Mouse (Mus musculus) midbrain, postnatal 0 days (tissue): ENCODE data around the gene Sh3bp4. TPM values are rescaled to one million over a fixed set of nuclear protein-coding genes. Genes with fewer than 3 reads are reported as not detected.

ENCODE experiments used
- ATAC-seq: fragments of 200-750 bp; cut with Nextera tagmentation; 2 replicates; pipeline ENCODE4 v1.8.0; 2017; ENCODE audit warnings: moderate number of reproducible peaks, mild to moderate bottlenecking, moderate TSS enrichment, moderate library complexity; ENCODE audit not compliant: low FRiP score
- DNase-seq: peaks from one replicate; pipeline ENCODE4 v3.0.0-alpha.2; 2015; ENCODE audit warnings: low spot score
- H3K27ac ChIP-seq: fragments of 300-500 bp; sonication (generic); 2 replicates; pipeline ENCODE4 v1.5.1; 2014; ENCODE audit warnings: low read depth, mild to moderate bottlenecking, low read length, mixed read lengths
- H3K27me3 ChIP-seq: fragments of 300-500 bp; sonication (generic); 2 replicates; pipeline ENCODE4 v1.6.1; 2014; ENCODE audit warnings: low read length, control low read depth, mixed read lengths; ENCODE audit not compliant: insufficient read depth
- H3K36me3 ChIP-seq: fragments of 300-500 bp; sonication (generic); 2 replicates; pipeline ENCODE4 v1.6.1; 2014; ENCODE audit warnings: low read length, control low read depth, mixed read lengths; ENCODE audit not compliant: insufficient read depth
- H3K4me1 ChIP-seq: fragments of 300-500 bp; sonication (generic); 2 replicates; pipeline ENCODE4 v1.6.1; 2014; ENCODE audit warnings: mild to moderate bottlenecking, control low read depth, antibody characterized with exemption, low read length, mixed read lengths; ENCODE audit not compliant: insufficient read depth
- H3K4me2 ChIP-seq: fragments of 300-500 bp; sonication (generic); 2 replicates; pipeline ENCODE4 v1.6.1; 2014; ENCODE audit warnings: low read depth, mild to moderate bottlenecking, low read length, mixed read lengths; ENCODE audit not compliant: poor library complexity, severe bottlenecking
- H3K4me3 ChIP-seq: fragments of 300-500 bp; sonication (generic); 2 replicates; pipeline ENCODE4 v1.5.1; 2014; ENCODE audit warnings: low read depth, mild to moderate bottlenecking, low read length, moderate library complexity
- H3K9ac ChIP-seq: fragments of 300-500 bp; sonication (generic); replicated peaks from 2 replicates; pipeline ENCODE4 v1.6.1; 2014; ENCODE audit warnings: mild to moderate bottlenecking, low read length, moderate library complexity, mixed read lengths; ENCODE audit not compliant: poor library complexity, severe bottlenecking
- H3K9me3 ChIP-seq: fragments of 300-500 bp; sonication (generic); 2 replicates; pipeline ENCODE4 v1.6.1; 2016; ENCODE audit warnings: low read length, control low read depth
- CTCF ChIP-seq: IDR thresholded peaks from 2 replicates; pipeline ENCODE4 v1.5.1; 2016; ENCODE audit warnings: antibody characterized with exemption, mild to moderate bottlenecking
- WGBS: fragments of 180-500 bp; shearing (Covaris S2); extraction: QIAGEN DNeasy Blood & Tissue Kit; methylation state at CpG from one replicate; pipeline ENCODE4 v1.1.7; 2014; 5-methylcytosine and 5-hydroxymethylcytosine counted together
- polyA plus RNA-seq: library from polyadenylated mRNA; unstranded; fragments of >200 nt; fragmentation: Nextera tagmentation; extraction: Ambion mirVana; gene quantifications from 2 replicates; pipeline ENCODE4 v1.2.1, GENCODE M21; 2015
- total RNA-seq: library from RNA; depleted of rRNA; stranded (reverse); fragments of >200 nt; gene quantifications from 2 replicates; pipeline ENCODE4 v1.2.3, GENCODE M21; 2014

Gene Sh3bp4
- total and polyA plus RNA-seq, 2 experiments from 2014 or later, result 11.0 to 26.5 TPM

DNA sequence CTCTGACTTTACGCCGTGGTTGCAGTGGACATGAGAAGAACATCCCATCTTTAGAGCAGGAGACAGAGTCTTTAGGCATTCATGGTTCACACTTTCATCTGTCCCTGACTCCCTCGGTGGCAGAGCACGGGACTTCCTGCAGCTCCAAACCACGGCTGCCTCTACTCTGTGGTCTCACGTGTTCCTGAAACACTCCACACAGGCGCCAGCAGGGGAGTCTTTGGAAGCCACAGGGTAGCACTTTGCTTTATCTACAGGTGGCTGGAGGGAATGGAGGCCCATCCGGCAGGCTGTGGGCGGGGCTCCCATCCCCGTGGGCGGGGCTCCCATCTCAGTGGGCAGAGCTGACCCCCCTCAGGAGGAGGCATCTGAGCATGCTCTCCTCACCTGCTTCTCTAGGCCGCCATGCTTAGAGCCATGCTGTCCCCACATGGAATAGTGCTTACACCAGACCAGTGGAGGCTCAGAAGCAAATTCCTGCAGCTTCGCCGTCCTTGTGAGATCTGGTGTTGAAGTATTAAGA is 60.9 kb downstream of the Sh3bp4 start:
- no peaks in the 10 kb centered on the region for H3K36me3 ChIP-seq
- H3K4me1 ChIP-seq, result 0 out of 2 replicates have a peak, but pooled peaks cover 3% of the 10 kb centered on the region
- no peaks in the 10 kb centered on the region for H3K9me3 ChIP-seq
- no peak for TF ChIP-seq CTCF
- 78% methylated on average over 14 of the region's 14 CpGs for WGBS
- no peak overlapping the region for H3K9ac ChIP-seq
- H3K4me3 ChIP-seq, result no peak overlapping the region
- ATAC-seq (no peak), DNase-seq (no peak)
- H3K27ac ChIP-seq, result no peak overlapping the region
- no peaks in the 10 kb centered on the region for H3K27me3 ChIP-seq
- H3K4me2 ChIP-seq, result no peak overlapping the region

- 77% methylated on average over 8 of the region's 8 CpGs for WGBS
- Histone ChIP-seq H3K36me3 (no peaks in the 10 kb centered on the region), H3K9me3 (no peaks in the 10 kb centered on the region), H3K4me2 (no peak overlapping the region), H3K27me3 (no peaks in the 10 kb centered on the region), H3K4me1 (peaks cover 6% of the 10 kb centered on the region; the same call in 1 of the 2 replicates), H3K9ac (no peak overlapping the region), H3K4me3 (no peak overlapping the region), H3K27ac (no peak overlapping the region)
- ATAC-seq (0 out of 2 replicates have a peak, but pooled peaks have one; percentile 29), DNase-seq (peak; percentile 50)
- no peak for TF ChIP-seq CTCF
These were observed 61.5 kb downstream of the Sh3bp4 start for GRCm38 (mm10) chr1:89131707-89132106.

DNA sequence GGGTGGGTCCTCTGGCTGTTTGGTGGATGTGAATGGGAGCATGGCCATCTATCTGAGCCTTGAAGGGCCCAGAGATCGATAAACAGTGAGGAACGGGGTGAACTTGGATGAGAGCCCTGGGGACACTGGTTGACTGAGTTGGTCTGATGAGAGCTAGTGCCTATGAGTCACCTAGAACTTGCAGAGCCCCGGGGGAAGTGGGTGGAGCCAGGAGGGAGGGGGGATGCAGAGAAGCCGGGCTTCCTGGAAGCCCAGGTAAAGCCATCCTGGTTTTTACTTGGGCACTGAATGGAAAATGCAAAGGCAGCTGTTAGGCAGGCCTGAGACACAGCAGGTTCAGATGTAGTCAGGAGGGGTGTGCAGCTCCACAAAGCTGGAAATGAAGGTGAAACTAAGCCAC is 63.1 kb downstream of the Sh3bp4 start:
- WGBS, result 93% methylated on average over 4 of the region's 4 CpGs
- DNase-seq (no peak), ATAC-seq (no peak)

GRCm38 (mm10) chr1:89133717-89134116 is 63.5 kb downstream of the Sh3bp4 start:
- Histone ChIP-seq H3K27me3 (no peaks in the 10 kb centered on the region), H3K9ac (no peak overlapping the region)
- no peak for ATAC-seq

More for the DNA sequence above, 63.1 kb downstream of the Sh3bp4 start:
- Histone ChIP-seq H3K4me3 (no peak overlapping the region), H3K4me1 (peaks cover 9% of the 10 kb centered on the region; the same call in 1 of the 2 replicates), H3K9ac (no peak overlapping the region), H3K9me3 (no peaks in the 10 kb centered on the region), H3K36me3 (no peaks in the 10 kb centered on the region), H3K27ac (no peak overlapping the region), H3K27me3 (no peaks in the 10 kb centered on the region), H3K4me2 (no peak overlapping the region)
- no peak for TF ChIP-seq CTCF

GRCm38 (mm10) chr1:89136089-89136811 is 66.0 kb downstream of the Sh3bp4 start:
- 57% methylated on average over 13 of the region's 13 CpGs for WGBS
- H3K4me1 ChIP-seq, result peaks cover 13% of the 10 kb centered on the region; the same call in 1 of the 2 replicates
- no peak for TF ChIP-seq CTCF
- no peaks in the 10 kb centered on the region for H3K9me3 ChIP-seq
- H3K4me3 ChIP-seq, result no peak overlapping the region
- H3K27me3 ChIP-seq, result no peaks in the 10 kb centered on the region
- H3K36me3 ChIP-seq, result no peaks in the 10 kb centered on the region
- no peak overlapping the region for H3K27ac ChIP-seq
- no peak overlapping the region for H3K4me2 ChIP-seq
- DNase-seq (peak; percentile 74), ATAC-seq (no peak)
- no peak overlapping the region for H3K9ac ChIP-seq

More at GRCm38 (mm10) chr1:89133717-89134116, 63.5 kb downstream of the Sh3bp4 start:
- Histone ChIP-seq H3K9me3 (no peaks in the 10 kb centered on the region), H3K36me3 (no peaks in the 10 kb centered on the region), H3K27ac (no peak overlapping the region), H3K4me3 (no peak overlapping the region), H3K4me2 (no peak overlapping the region), H3K4me1 (peaks cover 9% of the 10 kb centered on the region; the same call in 1 of the 2 replicates)
- 97% methylated on average over 4 of the region's 4 CpGs for WGBS
- TF ChIP-seq CTCF, result no peak
- DNase-seq, result no peak
